Mouse (Mus musculus): ENCODE measurements at regions not wholly inside any gene's neighbourhood (a gene's known extent, or its start where the extent isn't known, plus 50 kb on each side); places are given as distances from the start of the nearest gene placed in this dataset.

- no peak for TF ChIP-seq POLR2A (IDR thresholded peaks at IDR 0.05; ENCODE audit: insufficient read length, low read depth)
- TF ChIP-seq MAX (IDR thresholded peaks at IDR 0.05; ENCODE audit: low read depth), result no peak
- no peak for TF ChIP-seq MYOD1 (IDR thresholded peaks at IDR 0.05; ENCODE audit: control insufficient read depth in 1 of 3, insufficient read length in 2 of 3, low read depth in 2 of 3)
- TF ChIP-seq MYOG (IDR thresholded peaks at IDR 0.05; ENCODE audit: control insufficient read depth in 1 of 3, insufficient read depth in 1 of 3, insufficient read length in 2 of 3, low read depth in 2 of 3), result no peak
- no peak for TF ChIP-seq POLR2AphosphoS2 (IDR thresholded peaks at IDR 0.05; ENCODE audit: insufficient read length, low read depth)
- TF ChIP-seq TCF12 (IDR thresholded peaks at IDR 0.05; ENCODE audit: insufficient read depth, poor library complexity, severe bottlenecking), result no peak
- TF ChIP-seq TCF3 (IDR thresholded peaks at IDR 0.05; ENCODE audit: insufficient read length, low read depth), result no peak
- TF ChIP-seq USF1 (IDR thresholded peaks at IDR 0.05; ENCODE audit: low read depth), result no peak
- TF ChIP-seq E2F4 (IDR thresholded peaks at IDR 0.05; ENCODE audit: insufficient read depth), result no peak
- no peak for TF ChIP-seq CEBPB (IDR thresholded peaks at IDR 0.05; ENCODE audit: insufficient read depth, poor library complexity, severe bottlenecking)
Measured at GRCm38 (mm10) chr19:55992727-55993066, 251.1 kb downstream of the Tcf7l2 start.

Measured in myocyte (in vitro differentiated cells).